Mouse (Mus musculus) heart, embryonic 16.5 days (tissue): ENCODE results near the gene Txnrd1. TPM values are rescaled to one million over a fixed set of nuclear protein-coding genes. Genes with fewer than 3 reads are reported as not detected.
A peak's percentile ranks its signal among the peaks of the same experiment; 100 is the strongest.

Experiments
- ATAC-seq: fragments of 200-750 bp; cut with Nextera tagmentation; replicated peaks from 2 replicates; pipeline ENCODE4 v1.8.0; 2017; ENCODE audit warnings: moderate number of reproducible peaks; ENCODE audit not compliant: insufficient read depth, low FRiP score; ENCODE audit errors: extremely low read depth
- H3K27ac ChIP-seq: fragments of 300-500 bp; sonication (generic); 2 replicates; pipeline ENCODE4 v1.5.1; 2014; ENCODE audit warnings: mild to moderate bottlenecking, low read length, control low read depth, moderate library complexity
- H3K27me3 ChIP-seq: fragments of 300-500 bp; sonication (generic); 2 replicates; pipeline ENCODE4 v1.6.1; 2014; ENCODE audit warnings: low read length, mixed read lengths; ENCODE audit not compliant: control insufficient read depth, insufficient read depth
- H3K36me3 ChIP-seq: fragments of 300-500 bp; sonication (generic); 2 replicates; pipeline ENCODE4 v1.6.1; 2014; ENCODE audit not compliant: control insufficient read depth, insufficient read depth
- H3K4me1 ChIP-seq: fragments of 300-500 bp; sonication (generic); 2 replicates; pipeline ENCODE4 v1.6.1; 2014; ENCODE audit warnings: low read length, mixed read lengths; ENCODE audit not compliant: control insufficient read depth, insufficient read depth
- H3K4me2 ChIP-seq: fragments of 300-500 bp; sonication (generic); 2 replicates; pipeline ENCODE4 v1.6.1; 2014; ENCODE audit warnings: low read depth, mild to moderate bottlenecking, control low read depth, low read length
- H3K4me3 ChIP-seq: fragments of 300-500 bp; sonication (generic); 2 replicates; pipeline ENCODE4 v1.5.1; 2014; ENCODE audit warnings: mild to moderate bottlenecking, control low read depth, low read length
- H3K9ac ChIP-seq: fragments of 300-500 bp; sonication (generic); 2 replicates; pipeline ENCODE4 v1.6.1; 2014; ENCODE audit warnings: low read length, control low read depth
- H3K9me3 ChIP-seq: fragments of 300-500 bp; sonication (generic); replicated peaks from 2 replicates; pipeline ENCODE4 v1.6.1; 2016; ENCODE audit warnings: low read length; ENCODE audit not compliant: control insufficient read depth
- WGBS: fragments of 180-500 bp; shearing (Covaris S2); extraction: QIAGEN DNeasy Blood & Tissue Kit; methylation state at CpG from one replicate; pipeline ENCODE4 v1.1.7; 2014; 5-methylcytosine and 5-hydroxymethylcytosine counted together
- polyA plus RNA-seq: library from polyadenylated mRNA; unstranded; fragments of >200 nt; fragmentation: Nextera tagmentation; extraction: Ambion mirVana; gene quantifications from 2 replicates; pipeline ENCODE4 v1.2.1, GENCODE M21; 2015

The Txnrd1 gene
- polyA plus RNA-seq, 1 experiment from 2014 or later: 61.8 TPM

- Histone ChIP-seq H3K27ac (peak overlapping the region; percentile 93), H3K36me3 (no peaks in the 10 kb centered on the region), H3K4me1 (peaks cover 27% of the 10 kb centered on the region), H3K9ac (peak overlapping the region; percentile 92), H3K4me2 (peak overlapping the region; percentile 86), H3K4me3 (peak overlapping the region; percentile 91), H3K9me3 (no peaks in the 10 kb centered on the region), H3K27me3 (no peaks in the 10 kb centered on the region)
- WGBS: 53% methylated on average over 10 of the region's 10 CpGs
- ATAC-seq: no peak
Measured at GRCm38 (mm10) chr10:82858032-82858680, 24.4 kb downstream of the Txnrd1 start.

GRCm38 (mm10) chr10:82858691-82859532 lies 25.2 kb downstream of the Txnrd1 start:
- peaks cover 2% of the 10 kb centered on the region; the same call in 1 of the 2 replicates for H3K36me3 ChIP-seq
- peak; percentile 87 for ATAC-seq
- H3K4me3 ChIP-seq: peak overlapping the region; percentile 91
- peak overlapping the region; percentile 93 for H3K27ac ChIP-seq
- H3K27me3 ChIP-seq: no peaks in the 10 kb centered on the region
- H3K9me3 ChIP-seq: no peaks in the 10 kb centered on the region
- under 1% methylated on average over 49 of the region's 49 CpGs for WGBS
- peak overlapping the region; percentile 92 for H3K9ac ChIP-seq
- H3K4me1 ChIP-seq: peaks cover 34% of the 10 kb centered on the region
- H3K4me2 ChIP-seq: peak overlapping the region; percentile 86

- no peaks in the 10 kb centered on the region for H3K27me3 ChIP-seq
- H3K9me3 ChIP-seq: no peaks in the 10 kb centered on the region
- H3K4me1 ChIP-seq: peaks cover 40% of the 10 kb centered on the region
- peak overlapping the region; percentile 93 for H3K27ac ChIP-seq
- peak; percentile 42; the same call in 1 of the 2 replicates for ATAC-seq
- peak overlapping the region; percentile 91 for H3K4me3 ChIP-seq
- H3K36me3 ChIP-seq: peaks cover 7% of the 10 kb centered on the region; the same call in 1 of the 2 replicates
- peak overlapping the region; percentile 92 for H3K9ac ChIP-seq
- WGBS: 0% methylated on average over 8 of the region's 8 CpGs
- H3K4me2 ChIP-seq: peak overlapping the region; percentile 86
Measured at GRCm38 (mm10) chr10:82859533-82859915, 25.8 kb downstream of the Txnrd1 start.

GRCm38 (mm10) chr10:82860181-82860928 lies 26.6 kb downstream of the Txnrd1 start:
- Histone ChIP-seq H3K27me3 (no peaks in the 10 kb centered on the region), H3K9ac (peak overlapping the region; percentile 92), H3K4me3 (peak overlapping the region; percentile 91), H3K4me2 (peak overlapping the region; percentile 86), H3K4me1 (peaks cover 41% of the 10 kb centered on the region), H3K27ac (peak overlapping the region; percentile 93), H3K36me3 (peaks cover 11% of the 10 kb centered on the region; the same call in 1 of the 2 replicates), H3K9me3 (no peaks in the 10 kb centered on the region)
- ATAC-seq: peak; percentile 52
- WGBS: under 1% methylated on average over 50 of the region's 50 CpGs

- no peak for ATAC-seq
- peaks cover 45% of the 10 kb centered on the region for H3K4me1 ChIP-seq
Measured at GRCm38 (mm10) chr10:82860929-82861315, 27.2 kb downstream of the Txnrd1 start.

GRCm38 (mm10) chr10:82863106-82863680 lies 29.4 kb downstream of the Txnrd1 start:
- no peak for ATAC-seq
- H3K9ac ChIP-seq: no peak overlapping the region
- no peaks in the 10 kb centered on the region for H3K27me3 ChIP-seq
- H3K27ac ChIP-seq: 0 out of 2 replicates have a peak overlapping the region, but pooled peaks have one; percentile 21
- H3K4me3 ChIP-seq: no peak overlapping the region
- no peak overlapping the region for H3K4me2 ChIP-seq
- peaks cover 17% of the 10 kb centered on the region; the same call in 1 of the 2 replicates for H3K36me3 ChIP-seq
- H3K4me1 ChIP-seq: peaks cover 44% of the 10 kb centered on the region
- WGBS: 62% methylated on average over 5 of the region's 5 CpGs
- H3K9me3 ChIP-seq: no peaks in the 10 kb centered on the region

More at GRCm38 (mm10) chr10:82860929-82861315, 27.2 kb downstream of the Txnrd1 start:
- WGBS: 10% methylated on average over 8 of the region's 8 CpGs
- Histone ChIP-seq H3K4me3 (peak overlapping the region; percentile 91), H3K36me3 (peaks cover 11% of the 10 kb centered on the region; the same call in 1 of the 2 replicates), H3K4me2 (peak overlapping the region; percentile 86), H3K9me3 (no peaks in the 10 kb centered on the region), H3K27ac (peak overlapping the region; percentile 93), H3K9ac (peak overlapping the region; percentile 92), H3K27me3 (no peaks in the 10 kb centered on the region)

GRCm38 (mm10) chr10:82863827-82864226 lies 30.1 kb downstream of the Txnrd1 start:
- Histone ChIP-seq H3K36me3 (peaks cover 17% of the 10 kb centered on the region; the same call in 1 of the 2 replicates), H3K27ac (0 out of 2 replicates have a peak overlapping the region, but pooled peaks have one; percentile 21)

GRCm38 (mm10) chr10:82866356-82866755 lies 32.6 kb downstream of the Txnrd1 start, which contains the start of gene Eid3:
Gene Eid3 (plus strand): TSS chr10:82866626.
- WGBS: 69% methylated on average over 9 of the region's 9 CpGs
- Histone ChIP-seq H3K4me3 (no peak within 1 kb of the TSS), H3K27ac (no peak within 1 kb of the TSS), H3K4me1 (peaks cover 33% of the 10 kb centered on the region), H3K36me3 (peaks cover 17% of the 10 kb centered on the region; the same call in 1 of the 2 replicates), H3K27me3 (no peaks in the 10 kb centered on the region), H3K9me3 (no peaks in the 10 kb centered on the region), H3K9ac (no peak within 1 kb of the TSS), H3K4me2 (no peak within 1 kb of the TSS)
- ATAC-seq: no peak

More at GRCm38 (mm10) chr10:82863827-82864226, 30.1 kb downstream of the Txnrd1 start:
- Histone ChIP-seq H3K4me1 (peaks cover 39% of the 10 kb centered on the region), H3K4me2 (no peak overlapping the region), H3K4me3 (no peak overlapping the region), H3K27me3 (no peaks in the 10 kb centered on the region), H3K9me3 (no peaks in the 10 kb centered on the region), H3K9ac (no peak overlapping the region)
- no peak for ATAC-seq
- WGBS: 66% methylated on average over 7 of the region's 7 CpGs
